Mouse (Mus musculus): ENCODE measurements around the gene Gcdh. TPM values are rescaled to one million over a fixed set of nuclear protein-coding genes. Genes with fewer than 3 reads are reported as not detected.
A peak's percentile ranks its signal among the peaks of the same experiment; 100 is the strongest.

The Gcdh gene
- polyA plus RNA-seq, 1 experiment from 2014 or later: 30.4 TPM

GRCm38 (mm10) chr8:84933767-84934559 is 40.2 kb upstream of the Gcdh start:
- no peak for TF ChIP-seq CTCF (IDR thresholded peaks at IDR 0.05; ENCODE audit: low read depth)
- H3K4me2 ChIP-seq: no peak overlapping the region
- WGBS: 80% methylated on average over 16 of the region's 16 CpGs
- H3K27me3 ChIP-seq (ENCODE audit: insufficient read depth, low read length): peaks cover 71% of the 10 kb centered on the region
- DNase-seq (no peak), ATAC-seq (ENCODE audit: insufficient read depth) (no peak)
- no peaks in the 10 kb centered on the region for H3K9me3 ChIP-seq (ENCODE audit: low read depth, low read length)
- H3K27ac ChIP-seq (ENCODE audit: low read depth): no peak overlapping the region
- H3K36me3 ChIP-seq (ENCODE audit: insufficient read depth): no peaks in the 10 kb centered on the region
- no peaks in the 10 kb centered on the region for H3K4me1 ChIP-seq (ENCODE audit: insufficient read depth)
- no peak overlapping the region for H3K4me3 ChIP-seq (ENCODE audit: low read depth, low read length)
- H3K9ac ChIP-seq: no peak overlapping the region

GRCm38 (mm10) chr8:84930582-84930981 is 36.9 kb upstream of the Gcdh start:
- WGBS: 74% methylated on average over 13 of the region's 13 CpGs
- Histone ChIP-seq H3K9me3 (ENCODE audit: low read depth, low read length) (no peaks in the 10 kb centered on the region), H3K9ac (no peak overlapping the region), H3K27me3 (ENCODE audit: insufficient read depth, low read length) (peaks cover 41% of the 10 kb centered on the region), H3K4me3 (ENCODE audit: low read depth, low read length) (no peak overlapping the region), H3K27ac (ENCODE audit: low read depth) (no peak overlapping the region), H3K4me1 (ENCODE audit: insufficient read depth) (no peaks in the 10 kb centered on the region), H3K4me2 (no peak overlapping the region), H3K36me3 (ENCODE audit: insufficient read depth) (no peaks in the 10 kb centered on the region)
- DNase-seq (no peak), ATAC-seq (ENCODE audit: insufficient read depth) (no peak)
- TF ChIP-seq CTCF (IDR thresholded peaks at IDR 0.05; ENCODE audit: low read depth): no peak

- H3K27ac ChIP-seq (ENCODE audit: low read depth): no peak overlapping the region
- peak overlapping the region; percentile 70 for H3K4me2 ChIP-seq
- peak overlapping the region; percentile 34 for H3K4me3 ChIP-seq (ENCODE audit: low read depth, low read length)
- no peaks in the 10 kb centered on the region for H3K9me3 ChIP-seq (ENCODE audit: low read depth, low read length)
- H3K27me3 ChIP-seq (ENCODE audit: insufficient read depth, low read length): peaks cover 22% of the 10 kb centered on the region; the same call in 1 of the 2 replicates
- ATAC-seq (ENCODE audit: insufficient read depth): peak; percentile 85
- DNase-seq: peak; percentile 88
- 2% methylated on average over 52 of the region's 52 CpGs for WGBS
- H3K36me3 ChIP-seq (ENCODE audit: insufficient read depth): no peaks in the 10 kb centered on the region
- peak; percentile 89 for TF ChIP-seq CTCF (IDR thresholded peaks at IDR 0.05; ENCODE audit: low read depth)
- no peak overlapping the region; the same call in 1 of the 2 replicates for H3K9ac ChIP-seq
- H3K4me1 ChIP-seq (ENCODE audit: insufficient read depth): no peaks in the 10 kb centered on the region
These were observed 35.0 kb upstream of the Gcdh start for GRCm38 (mm10) chr8:84928456-84929306.

- Histone ChIP-seq H3K27ac (ENCODE audit: low read depth) (no peak overlapping the region), H3K27me3 (ENCODE audit: insufficient read depth, low read length) (peaks cover 20% of the 10 kb centered on the region; the same call in 1 of the 2 replicates), H3K4me2 (no peak overlapping the region), H3K9me3 (ENCODE audit: low read depth, low read length) (no peaks in the 10 kb centered on the region), H3K9ac (no peak overlapping the region), H3K4me1 (ENCODE audit: insufficient read depth) (no peaks in the 10 kb centered on the region), H3K36me3 (ENCODE audit: insufficient read depth) (no peaks in the 10 kb centered on the region), H3K4me3 (ENCODE audit: low read depth, low read length) (no peak overlapping the region)
- WGBS: 60% methylated on average over 1 of the region's 1 CpGs
- ATAC-seq (ENCODE audit: insufficient read depth): no peak
- no peak for TF ChIP-seq CTCF (IDR thresholded peaks at IDR 0.05; ENCODE audit: low read depth)
- no peak for DNase-seq
These were observed 33.8 kb upstream of the Gcdh start for GRCm38 (mm10) chr8:84927513-84927912.

- TF ChIP-seq CTCF (IDR thresholded peaks at IDR 0.05; ENCODE audit: low read depth): no peak
- Histone ChIP-seq H3K9ac (no peak overlapping the region), H3K9me3 (ENCODE audit: low read depth, low read length) (no peaks in the 10 kb centered on the region), H3K4me2 (no peak overlapping the region), H3K27me3 (ENCODE audit: insufficient read depth, low read length) (peaks cover 17% of the 10 kb centered on the region; the same call in 1 of the 2 replicates), H3K27ac (ENCODE audit: low read depth) (no peak overlapping the region), H3K4me3 (ENCODE audit: low read depth, low read length) (no peak overlapping the region), H3K36me3 (ENCODE audit: insufficient read depth) (no peaks in the 10 kb centered on the region), H3K4me1 (ENCODE audit: insufficient read depth) (no peaks in the 10 kb centered on the region)
- ATAC-seq (ENCODE audit: insufficient read depth): no peak
- DNase-seq: no peak
- WGBS: 56% methylated on average over 7 of the region's 7 CpGs
These were observed 31.8 kb upstream of the Gcdh start for GRCm38 (mm10) chr8:84925557-84925956.

- H3K36me3 ChIP-seq (ENCODE audit: insufficient read depth): no peaks in the 10 kb centered on the region
- ATAC-seq (ENCODE audit: insufficient read depth) (no peak), DNase-seq (no peak)
- H3K4me1 ChIP-seq (ENCODE audit: insufficient read depth): no peaks in the 10 kb centered on the region
- H3K4me3 ChIP-seq (ENCODE audit: low read depth, low read length): no peak overlapping the region
- no peak overlapping the region for H3K4me2 ChIP-seq
- 60% methylated on average over 2 of the region's 2 CpGs for WGBS
- no peak overlapping the region for H3K9ac ChIP-seq
- H3K27ac ChIP-seq (ENCODE audit: low read depth): no peak overlapping the region
- H3K9me3 ChIP-seq (ENCODE audit: low read depth, low read length): no peaks in the 10 kb centered on the region
- H3K27me3 ChIP-seq (ENCODE audit: insufficient read depth, low read length): peaks cover 12% of the 10 kb centered on the region
- no peak for TF ChIP-seq CTCF (IDR thresholded peaks at IDR 0.05; ENCODE audit: low read depth)
These were observed 27.9 kb upstream of the Gcdh start for GRCm38 (mm10) chr8:84921596-84921995.

- Histone ChIP-seq H3K4me3 (ENCODE audit: low read depth, low read length) (no peak overlapping the region), H3K36me3 (ENCODE audit: insufficient read depth) (no peaks in the 10 kb centered on the region), H3K4me1 (ENCODE audit: insufficient read depth) (no peaks in the 10 kb centered on the region), H3K9me3 (ENCODE audit: low read depth, low read length) (0 out of 2 replicates have a peak, but pooled peaks cover 5% of the 10 kb centered on the region), H3K27ac (ENCODE audit: low read depth) (no peak overlapping the region), H3K9ac (no peak overlapping the region), H3K4me2 (no peak overlapping the region), H3K27me3 (ENCODE audit: insufficient read depth, low read length) (peaks cover 17% of the 10 kb centered on the region)
- ATAC-seq (ENCODE audit: insufficient read depth) (no peak), DNase-seq (no peak)
- WGBS: 87% methylated on average over 15 of the region's 15 CpGs
- no peak for TF ChIP-seq CTCF (IDR thresholded peaks at IDR 0.05; ENCODE audit: low read depth)
These were observed 24.9 kb upstream of the Gcdh start for GRCm38 (mm10) chr8:84918646-84919045.

All from lung, embryonic 14.5 days (tissue).